Mouse (Mus musculus): Measurements from ENCODE around the gene Ccdc63. TPM values are rescaled to one million over a fixed set of nuclear protein-coding genes. Genes with fewer than 3 reads are reported as not detected.
"Not testable (repeated sequence)": the region's sequence is repeated elsewhere in the genome, so short reads cannot be mapped to it uniquely, and the experiment has no call there.

The Ccdc63 gene
- polyA plus RNA-seq (2012; rRNA removed) = not detected in 2 replicates

- no peak for DNase-seq (ENCODE audit: low read depth, low spot score)
- WGBS = 92% methylated on average over 3 of the region's 3 CpGs
Measured at GRCm38 (mm10) chr5:122140723-122141122, at the start of gene Ccdc63. Gene Ccdc63, minus strand, starts transcription at chr5:122140823.

GRCm38 (mm10) chr5:122189115-122189514 is 48.5 kb upstream of the Ccdc63 start:
- WGBS = 50% methylated on average over 3 of the region's 3 CpGs
- DNase-seq (ENCODE audit: low read depth, low spot score) = no peak

DNA sequence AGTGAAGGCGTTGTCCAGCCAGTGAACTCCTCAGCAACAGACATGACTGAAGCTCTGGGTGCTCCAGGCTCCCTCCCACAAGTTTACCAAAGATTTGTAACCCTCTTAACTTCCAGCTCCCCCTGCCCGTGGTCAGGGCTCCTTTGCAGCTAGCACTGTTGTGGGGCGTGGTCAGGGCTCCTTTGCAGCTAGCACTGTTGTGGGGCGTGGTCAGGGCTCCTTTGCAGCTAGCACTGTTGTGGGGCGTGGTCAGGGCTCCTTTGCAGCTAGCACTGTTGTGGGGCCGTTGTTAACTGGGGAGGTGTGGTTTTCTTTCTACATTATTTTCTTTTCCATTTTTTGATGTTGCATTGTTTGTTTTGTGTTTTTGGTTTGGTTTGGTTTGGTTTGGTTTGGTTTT is 44.2 kb upstream of the Ccdc63 start:
- WGBS = 87% methylated on average over 6 of the region's 6 CpGs
- DNase-seq (ENCODE audit: low read depth, low spot score) = not testable (repeated sequence)

GRCm38 (mm10) chr5:122184283-122184806 is 43.7 kb upstream of the Ccdc63 start:
- 68% methylated on average over 7 of the region's 7 CpGs for WGBS
- DNase-seq (ENCODE audit: low read depth, low spot score) = no peak

DNA sequence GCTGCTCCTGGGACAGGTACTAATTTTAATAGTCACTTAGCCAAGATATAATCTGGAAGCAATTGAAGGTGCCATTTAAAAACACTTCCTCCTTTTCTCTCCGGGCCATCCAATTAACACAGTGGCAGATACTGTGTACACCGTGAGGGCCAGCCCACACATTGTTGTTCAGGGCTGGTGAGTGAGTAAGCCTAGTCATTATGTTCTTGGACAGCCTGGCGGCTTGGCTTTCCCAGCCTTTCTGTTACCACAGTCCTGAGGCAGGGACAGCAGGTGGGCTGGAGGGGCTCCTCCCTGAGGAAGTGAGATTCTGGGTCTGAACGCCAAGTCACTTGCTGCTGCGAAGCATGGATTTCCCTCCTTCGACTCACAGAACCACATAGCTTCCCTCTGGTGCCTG is 39.0 kb upstream of the Ccdc63 start:
- DNase-seq (ENCODE audit: low read depth, low spot score) = no peak
- whole genome bisulfite sequencing = 29% methylated on average over 6 of the region's 6 CpGs

DNA sequence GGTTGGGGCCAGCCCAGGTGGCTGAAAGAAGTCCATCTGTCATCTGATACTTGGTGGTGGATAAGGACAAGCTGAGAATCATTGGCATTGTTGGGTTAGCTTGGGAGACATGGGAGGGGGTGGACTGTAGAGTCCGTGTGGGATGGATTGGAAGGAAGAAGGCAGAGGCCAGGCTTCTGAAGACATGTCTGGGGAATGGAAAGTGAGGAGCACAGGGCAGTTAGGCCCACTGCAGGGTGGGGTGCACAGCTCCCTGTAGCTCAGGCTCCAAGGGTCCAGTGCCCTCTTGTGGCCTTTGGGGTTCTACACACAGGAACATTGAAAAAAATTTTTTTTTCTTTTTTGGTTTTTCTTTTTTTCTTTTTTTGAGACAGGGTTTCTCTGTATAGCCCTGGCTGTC is 35.8 kb upstream of the Ccdc63 start:
- WGBS = 42% methylated on average over 1 of the region's 1 CpGs
- no peak for DNase-seq (ENCODE audit: low read depth, low spot score)

- no peak for DNase-seq (ENCODE audit: low read depth, low spot score)
- 82% methylated on average over 7 of the region's 7 CpGs for WGBS
Measured at GRCm38 (mm10) chr5:122175961-122176360, 35.3 kb upstream of the Ccdc63 start.

DNA sequence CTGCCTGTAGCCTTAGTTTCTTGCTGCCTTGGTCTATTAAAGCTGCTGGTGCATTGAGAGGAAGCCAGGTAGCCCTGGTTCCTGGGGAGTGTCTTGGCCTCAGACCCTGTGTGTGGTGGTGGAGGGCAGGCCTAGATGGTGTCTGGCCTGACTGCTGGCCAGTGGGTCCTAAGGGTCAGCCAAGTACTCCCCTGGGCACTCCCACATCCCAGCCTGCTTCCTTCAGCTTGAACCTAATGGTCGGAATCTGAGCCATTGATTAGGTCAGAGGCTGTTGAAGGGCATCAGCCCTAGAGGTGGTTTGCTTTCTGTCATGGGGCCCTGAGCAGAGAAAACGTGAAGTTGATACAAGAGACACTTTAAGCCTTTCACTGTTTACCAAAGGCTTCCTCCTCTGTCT is 34.8 kb upstream of the Ccdc63 start:
- WGBS = 56% methylated on average over 2 of the region's 2 CpGs
- no peak for DNase-seq (ENCODE audit: low read depth, low spot score)

DNA sequence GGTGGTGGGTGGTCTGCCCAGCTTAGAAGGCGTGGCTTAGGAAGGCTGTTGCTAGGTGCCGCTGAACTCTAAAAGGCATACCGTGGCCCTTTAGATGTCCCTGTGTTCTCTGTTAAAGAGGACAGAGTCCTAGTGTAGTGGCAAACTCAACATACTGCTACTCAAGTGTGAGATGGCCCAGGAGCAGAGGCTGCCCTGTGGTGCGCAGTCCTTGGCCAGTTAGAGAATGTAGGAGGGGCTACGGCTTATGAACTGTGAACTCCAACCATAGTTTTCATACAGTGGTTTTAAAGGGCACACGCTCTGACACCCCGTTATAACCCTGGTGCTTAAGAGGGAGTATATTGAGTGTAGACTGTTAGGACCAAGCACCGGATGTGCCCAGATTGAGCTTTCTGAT is 30.4 kb upstream of the Ccdc63 start:
- no peak for DNase-seq (ENCODE audit: low read depth, low spot score)
- 90% methylated on average over 8 of the region's 8 CpGs for WGBS

GRCm38 (mm10) chr5:122168344-122169069 is 27.9 kb upstream of the Ccdc63 start:
- no peak for DNase-seq (ENCODE audit: low read depth, low spot score)
- 81% methylated on average over 14 of the region's 14 CpGs for WGBS

GRCm38 (mm10) chr5:122166636-122167161 is 26.1 kb upstream of the Ccdc63 start:
- WGBS = 58% methylated on average over 8 of the region's 8 CpGs

DNA sequence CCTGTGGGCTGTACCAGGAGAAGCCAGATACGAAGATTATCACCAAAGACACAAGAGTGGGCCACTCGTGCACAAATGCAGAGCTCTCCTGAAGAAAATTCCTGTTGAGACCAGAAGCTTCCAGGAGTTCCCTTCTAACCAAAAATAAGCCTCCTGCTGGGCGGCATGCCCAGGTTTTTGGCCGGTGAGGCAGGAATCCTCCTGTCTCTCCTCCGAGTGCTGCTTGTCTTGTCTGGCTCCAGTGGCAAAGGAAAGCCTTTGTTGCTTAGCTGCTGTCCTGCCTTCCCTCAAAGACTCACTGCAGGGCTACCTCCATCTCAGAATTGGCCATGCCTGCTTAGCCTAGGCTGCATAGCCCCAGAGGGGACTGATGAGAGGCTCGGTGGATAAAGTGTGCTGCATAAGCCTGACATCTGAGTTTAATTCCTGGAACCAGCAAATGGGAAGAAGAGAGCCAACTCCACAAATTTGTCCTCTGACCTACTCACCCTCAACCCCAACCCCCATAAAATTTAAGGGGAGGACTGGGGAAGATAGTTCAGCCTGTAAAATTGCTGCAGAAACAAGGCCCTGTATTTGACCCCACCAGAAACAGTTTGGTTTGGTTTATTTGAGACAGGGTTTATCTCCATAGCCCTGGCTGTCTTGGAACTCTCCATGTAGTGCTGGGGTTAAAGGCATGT is 24.8 kb upstream of the Ccdc63 start:
- DNase-seq (ENCODE audit: low read depth, low spot score) = no peak
- 51% methylated on average over 6 of the region's 6 CpGs for WGBS

More at GRCm38 (mm10) chr5:122166636-122167161, 26.1 kb upstream of the Ccdc63 start:
- DNase-seq (ENCODE audit: low read depth, low spot score) = no peak

- no peak for DNase-seq (ENCODE audit: low read depth, low spot score)
- 7% methylated on average over 3 of the region's 3 CpGs for WGBS
Measured at GRCm38 (mm10) chr5:122164011-122164410, 23.4 kb upstream of the Ccdc63 start.

DNA sequence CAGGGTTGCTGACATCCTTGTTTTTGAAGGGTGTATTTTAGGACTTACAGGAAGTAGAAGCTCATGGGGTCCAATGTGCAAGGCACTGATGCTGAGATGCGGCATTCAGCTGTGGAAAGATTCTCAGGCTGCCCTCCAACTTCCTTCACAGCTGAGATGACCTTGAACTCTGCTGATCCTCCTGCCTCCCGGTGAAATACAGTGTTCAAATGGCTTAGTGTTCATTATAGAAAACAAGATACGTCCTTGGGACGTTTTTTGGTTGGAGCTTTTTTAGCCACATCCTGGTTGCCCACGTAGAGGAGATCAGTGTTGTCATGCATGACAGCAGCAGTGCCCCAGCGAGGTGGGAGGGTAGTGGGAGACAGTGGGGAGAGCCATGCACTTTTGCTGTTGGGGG is 22.6 kb upstream of the Ccdc63 start:
- WGBS = 12% methylated on average over 6 of the region's 6 CpGs
- DNase-seq (ENCODE audit: low read depth, low spot score) = no peak

DNA sequence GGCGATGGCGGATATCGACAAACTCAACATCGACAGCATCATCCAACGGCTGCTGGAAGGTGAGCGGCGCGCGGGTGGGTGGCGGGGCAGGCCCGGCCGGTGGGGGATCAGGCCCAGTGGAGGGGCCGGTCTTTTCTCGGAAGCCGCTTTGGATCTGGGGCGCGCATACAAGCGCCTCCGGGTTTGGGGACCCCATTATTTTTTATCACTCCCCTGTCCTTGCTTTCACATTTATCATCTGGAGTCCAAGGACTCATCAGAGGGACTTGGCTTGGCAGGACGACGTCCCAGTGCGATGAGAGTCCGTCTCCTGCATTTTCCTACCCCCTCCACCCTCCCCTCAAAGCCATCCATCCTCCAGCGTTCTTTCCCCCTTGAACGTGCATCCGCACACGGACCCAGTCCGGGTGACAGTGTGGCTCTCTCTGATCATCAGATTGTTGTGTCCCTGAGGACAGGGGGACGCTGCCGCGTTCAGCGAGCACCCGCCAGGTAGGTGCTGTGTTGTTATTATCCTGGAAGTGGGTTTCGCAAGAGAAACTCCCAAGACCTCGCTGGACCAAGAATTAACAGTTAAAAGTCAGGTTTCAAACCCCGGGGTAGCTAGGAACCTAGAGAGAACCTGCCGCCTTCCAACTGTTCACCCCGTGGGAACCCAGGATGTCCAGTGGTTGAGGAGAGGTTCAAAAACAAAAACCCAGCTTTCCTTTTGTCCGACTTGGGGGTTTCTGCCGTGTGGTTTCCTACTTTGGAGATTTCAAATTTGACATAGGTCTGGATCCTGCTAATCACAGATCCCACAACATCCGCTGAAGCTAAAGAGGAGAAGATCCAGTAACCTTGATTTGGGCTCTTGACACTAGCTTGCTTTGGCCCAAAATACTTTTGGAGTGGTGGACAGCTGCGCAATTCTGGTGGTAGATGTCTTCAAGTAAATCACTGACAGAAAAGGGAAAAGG is 18.2 kb upstream of the Ccdc63 start:
- DNase-seq (ENCODE audit: low read depth, low spot score) = no peak
- WGBS = under 1% methylated on average over 42 of the region's 42 CpGs

- DNase-seq (ENCODE audit: low read depth, low spot score) = peak; percentile 65
- WGBS = under 1% methylated on average over 52 of the region's 54 CpGs
Measured at GRCm38 (mm10) chr5:122157827-122158381, 17.3 kb upstream of the Ccdc63 start, which contains the start of gene Ppp1cc. Gene Ppp1cc, plus strand, starts transcription at chr5:122158278.

- DNase-seq (ENCODE audit: low read depth, low spot score) = no peak
- 46% methylated on average over 2 of the region's 2 CpGs for WGBS
Measured at GRCm38 (mm10) chr5:122156486-122156885, 15.9 kb upstream of the Ccdc63 start.

GRCm38 (mm10) chr5:122155613-122156012 is 15.0 kb upstream of the Ccdc63 start:
- no peak for DNase-seq (ENCODE audit: low read depth, low spot score)

DNA sequence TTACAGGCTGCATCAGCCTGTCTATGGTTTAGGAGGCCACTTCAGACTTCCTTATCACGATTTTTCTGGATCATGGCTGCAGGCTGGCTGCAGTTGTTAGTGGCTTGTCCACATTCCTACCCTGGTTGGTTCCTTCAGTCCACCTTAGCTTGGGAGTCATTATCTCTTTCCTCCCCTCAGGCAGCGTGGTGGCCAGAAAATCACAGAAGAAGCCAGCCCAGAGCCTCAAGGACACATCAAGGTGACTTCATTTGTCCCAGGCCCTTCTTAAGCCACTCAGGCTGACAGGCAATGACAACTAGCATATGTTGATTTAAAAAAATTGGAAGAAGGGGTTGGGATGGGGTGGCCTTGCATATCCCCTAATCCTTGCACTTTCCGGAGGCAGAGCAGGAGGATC is 14.2 kb upstream of the Ccdc63 start:
- DNase-seq (ENCODE audit: low read depth, low spot score) = no peak
- 58% methylated on average over 3 of the region's 3 CpGs for WGBS

All from large intestine, adult 2 months (tissue).